Mouse (Mus musculus) heart, embryonic 12.5 days (tissue): ENCODE measurements at regions not wholly inside any gene's neighbourhood (a gene's known extent, or its start where the extent isn't known, plus 50 kb on each side); places are given as distances from the start of the nearest gene placed in this dataset.

ENCODE experiments used
- ATAC-seq: fragments of 200-750 bp; cut with Nextera tagmentation; 2 replicates; pipeline ENCODE4 v1.8.0; 2017; ENCODE audit warnings: moderate TSS enrichment, moderate library complexity; ENCODE audit not compliant: insufficient number of reproducible peaks, low FRiP score
- H3K27ac ChIP-seq: fragments of 300-500 bp; sonication (generic); 2 replicates; pipeline ENCODE4 v1.5.1; 2016; ENCODE audit warnings: mild to moderate bottlenecking, moderate library complexity; ENCODE audit not compliant: poor library complexity, severe bottlenecking
- H3K27me3 ChIP-seq: fragments of 300-500 bp; sonication (generic); replicated peaks from 2 replicates; pipeline ENCODE4 v1.6.1; 2016; ENCODE audit warnings: mild to moderate bottlenecking, moderate library complexity
- H3K36me3 ChIP-seq: fragments of 300-500 bp; sonication (generic); 2 replicates; pipeline ENCODE4 v1.6.1; 2016; ENCODE audit warnings: mild to moderate bottlenecking, moderate library complexity
- H3K4me1 ChIP-seq: fragments of 300-500 bp; sonication (generic); replicated peaks from 2 replicates; pipeline ENCODE4 v1.6.1; 2016; ENCODE audit warnings: mild to moderate bottlenecking
- H3K4me2 ChIP-seq: fragments of 300-500 bp; sonication (generic); 2 replicates; pipeline ENCODE4 v1.6.1; 2016; ENCODE audit warnings: mild to moderate bottlenecking, moderate library complexity
- H3K4me3 ChIP-seq: fragments of 300-500 bp; sonication (generic); 2 replicates; pipeline ENCODE4 v1.5.1; 2016; ENCODE audit warnings: mild to moderate bottlenecking
- H3K9ac ChIP-seq: fragments of 300-500 bp; sonication (generic); 2 replicates; pipeline ENCODE4 v1.6.1; 2016; ENCODE audit warnings: mild to moderate bottlenecking, moderate library complexity
- H3K9me3 ChIP-seq: fragments of 300-500 bp; sonication (generic); replicated peaks from 2 replicates; pipeline ENCODE4 v1.6.1; 2016; ENCODE audit warnings: mild to moderate bottlenecking, moderate library complexity
- WGBS: fragments of 180-500 bp; shearing (Covaris S2); methylation state at CpG from one replicate; pipeline ENCODE4 v1.1.7; 2016; 5-methylcytosine and 5-hydroxymethylcytosine counted together

DNA sequence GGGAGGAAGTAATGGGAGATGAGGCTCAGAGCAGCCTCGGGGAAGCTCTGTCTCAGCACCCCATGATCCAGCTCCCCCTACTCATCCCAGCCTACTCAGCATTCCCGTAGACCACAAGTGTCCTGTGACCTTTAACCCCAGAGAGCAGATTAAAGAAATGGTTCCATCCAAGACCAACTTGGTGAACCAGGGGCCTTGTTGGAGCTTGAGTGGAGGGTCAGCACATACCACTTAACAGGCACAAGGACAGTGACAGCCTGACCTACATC lies 116.9 kb upstream of the Pmepa1 start:
- Histone ChIP-seq H3K4me2 (no peak overlapping the region), H3K27ac (no peak overlapping the region), H3K27me3 (no peaks in the 10 kb centered on the region), H3K9ac (no peak overlapping the region), H3K36me3 (no peaks in the 10 kb centered on the region), H3K4me3 (no peak overlapping the region), H3K9me3 (peaks cover 7% of the 10 kb centered on the region; the same call in 1 of the 2 replicates), H3K4me1 (no peaks in the 10 kb centered on the region)
- ATAC-seq = no peak
- 49% methylated on average over 2 of the region's 2 CpGs for WGBS

DNA sequence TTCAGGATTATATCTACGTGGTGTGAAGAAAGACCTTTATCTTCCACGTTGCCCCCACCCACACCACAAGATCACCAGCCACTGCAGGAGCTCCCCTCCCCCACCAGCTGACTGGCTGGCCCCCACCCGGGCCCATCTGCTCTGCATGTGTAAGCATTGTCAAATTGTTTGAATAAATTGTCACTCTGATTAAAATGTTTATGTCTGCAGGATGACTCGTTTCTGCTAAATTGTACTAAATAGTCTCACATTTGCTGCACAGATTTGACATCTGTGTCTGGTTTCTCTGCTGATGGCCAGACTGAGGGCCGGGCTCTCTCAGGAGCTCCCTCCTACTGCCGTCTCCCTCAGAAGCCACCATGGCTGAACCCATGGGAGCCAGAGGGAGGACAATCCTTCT lies 119.2 kb upstream of the Pmepa1 start:
- H3K4me3 ChIP-seq = no peak overlapping the region
- no peaks in the 10 kb centered on the region for H3K4me1 ChIP-seq
- H3K4me2 ChIP-seq = no peak overlapping the region
- 34% methylated on average over 6 of the region's 6 CpGs for WGBS
- H3K36me3 ChIP-seq = no peaks in the 10 kb centered on the region
- no peaks in the 10 kb centered on the region for H3K27me3 ChIP-seq
- peaks cover 7% of the 10 kb centered on the region; the same call in 1 of the 2 replicates for H3K9me3 ChIP-seq
- H3K27ac ChIP-seq = no peak overlapping the region
- ATAC-seq = no peak
- H3K9ac ChIP-seq = no peak overlapping the region

DNA sequence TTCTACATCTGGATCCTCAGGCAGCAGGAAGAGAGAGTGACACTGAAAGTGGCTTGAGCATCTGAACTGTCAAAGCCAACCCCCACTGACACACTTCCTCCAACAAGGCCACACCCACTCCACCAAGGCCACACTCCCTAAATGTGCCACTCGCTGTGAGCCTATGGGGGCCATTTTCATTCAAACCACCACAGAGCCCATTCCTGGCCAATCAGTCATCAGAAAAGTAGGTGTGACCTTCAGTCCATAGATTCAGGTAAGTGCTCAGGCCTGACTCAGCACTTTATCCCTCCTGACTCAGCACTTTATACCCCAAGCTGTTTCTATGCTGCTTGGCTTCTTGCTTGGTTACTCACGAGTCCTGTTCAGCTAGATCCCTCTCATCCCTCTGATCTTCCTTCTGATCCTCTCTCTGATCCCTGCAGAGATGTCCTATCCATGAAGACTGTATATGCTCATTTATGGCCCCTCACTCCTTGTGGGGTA lies 121.6 kb upstream of the Pmepa1 start:
- no peak overlapping the region for H3K4me2 ChIP-seq
- H3K27ac ChIP-seq = no peak overlapping the region
- 0 out of 2 replicates have a peak, but pooled peaks cover 11% of the 10 kb centered on the region for H3K9me3 ChIP-seq
- no peak overlapping the region for H3K4me3 ChIP-seq
- no peaks in the 10 kb centered on the region for H3K27me3 ChIP-seq
- no peaks in the 10 kb centered on the region for H3K4me1 ChIP-seq
- no peak for ATAC-seq
- H3K36me3 ChIP-seq = no peaks in the 10 kb centered on the region
- WGBS = 98% methylated on average over 2 of the region's 2 CpGs
- no peak overlapping the region for H3K9ac ChIP-seq

DNA sequence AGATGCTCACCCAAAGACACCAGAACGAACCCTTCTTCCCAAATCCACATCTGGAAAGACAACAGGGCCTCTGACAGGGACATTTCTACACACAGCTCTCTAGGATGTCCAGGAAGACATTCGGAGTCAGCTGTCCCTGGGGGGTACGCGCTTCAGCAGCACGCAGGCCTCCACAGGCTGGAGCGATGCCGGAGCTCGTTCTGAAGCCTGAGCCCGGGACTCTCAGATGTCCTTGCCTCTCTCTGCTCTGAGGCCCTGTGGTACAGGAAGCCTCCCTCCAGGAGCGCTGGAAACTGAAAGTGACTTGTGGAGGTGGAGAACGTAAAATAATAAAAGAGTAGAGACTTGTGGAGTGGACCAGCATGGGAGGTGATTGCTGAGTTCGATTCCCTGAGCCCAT lies 116.8 kb upstream of the 1700021F07Rik start:
- H3K27ac ChIP-seq = no peak overlapping the region
- peaks cover 7% of the 10 kb centered on the region for H3K4me1 ChIP-seq
- no peak overlapping the region for H3K4me3 ChIP-seq
- H3K27me3 ChIP-seq = peaks cover 11% of the 10 kb centered on the region; the same call in 1 of the 2 replicates
- no peak overlapping the region for H3K4me2 ChIP-seq
- no peak overlapping the region for H3K9ac ChIP-seq
- 0 out of 2 replicates have a peak, but pooled peaks cover 11% of the 10 kb centered on the region for H3K9me3 ChIP-seq
- WGBS = 71% methylated on average over 12 of the region's 12 CpGs
- H3K36me3 ChIP-seq = no peaks in the 10 kb centered on the region
- ATAC-seq = no peak

DNA sequence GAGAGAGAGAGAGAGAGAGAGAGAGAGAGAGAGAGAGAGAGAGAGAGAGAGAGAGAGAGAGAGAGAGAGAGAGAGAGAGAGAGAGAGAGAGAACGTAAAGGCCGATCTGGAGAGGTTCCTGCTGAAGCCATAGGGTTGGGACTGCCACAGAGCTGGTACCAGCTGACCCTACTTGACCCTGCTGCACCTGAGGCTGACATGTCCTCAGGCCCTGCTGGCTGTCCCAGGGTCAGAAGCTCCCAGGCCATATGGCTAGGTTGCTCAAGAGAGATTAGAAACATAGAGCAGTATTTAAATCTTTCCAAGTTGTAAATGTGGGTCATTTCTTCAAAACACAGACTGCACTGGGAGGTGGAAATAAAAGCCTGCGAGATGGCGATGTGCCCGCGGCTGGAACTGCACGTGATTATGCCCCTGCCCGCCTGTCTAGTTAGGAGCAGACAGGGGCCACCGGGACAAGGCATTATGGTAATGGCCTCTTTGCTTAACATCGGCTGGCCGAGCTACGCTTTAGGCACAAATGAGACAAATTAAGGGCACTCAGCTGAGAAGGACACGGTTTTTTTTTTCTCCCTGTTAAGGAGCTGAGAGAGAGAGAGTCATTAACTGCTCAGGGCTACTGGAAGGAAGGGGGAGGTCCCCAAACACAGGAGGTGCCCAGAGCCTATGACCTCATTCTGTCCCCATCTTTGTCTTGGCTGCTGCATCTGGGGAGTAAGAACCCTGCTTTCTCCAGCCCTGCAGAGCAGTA lies 115.9 kb upstream of the 1700021F07Rik start:
- Histone ChIP-seq H3K4me2 (no peak overlapping the region), H3K36me3 (no peaks in the 10 kb centered on the region), H3K27ac (no peak overlapping the region), H3K9me3 (0 out of 2 replicates have a peak, but pooled peaks cover 7% of the 10 kb centered on the region), H3K4me3 (no peak overlapping the region), H3K27me3 (peaks cover 20% of the 10 kb centered on the region), H3K4me1 (peaks cover 7% of the 10 kb centered on the region), H3K9ac (no peak overlapping the region)
- no peak for ATAC-seq
- 68% methylated on average over 13 of the region's 13 CpGs for WGBS

DNA sequence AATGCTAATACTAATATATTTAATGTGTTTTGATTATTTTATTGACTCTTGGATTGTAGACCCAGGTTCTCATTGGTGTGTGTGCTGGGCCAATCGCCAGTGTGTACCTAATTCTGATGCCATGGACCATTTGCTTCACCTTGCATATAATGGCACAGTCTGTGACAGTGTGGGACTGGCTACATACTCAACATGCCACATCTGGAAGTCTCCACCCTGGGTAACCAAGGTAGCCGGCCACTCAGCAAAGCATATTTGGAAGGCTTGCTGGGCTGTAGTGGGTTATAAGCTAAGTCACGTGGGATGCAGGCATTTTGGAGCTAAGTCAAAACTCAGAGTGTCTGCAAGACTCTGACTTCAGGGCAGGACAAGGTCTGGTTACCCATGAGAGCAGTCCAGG lies 115.3 kb upstream of the 1700021F07Rik start:
- peaks cover 20% of the 10 kb centered on the region for H3K27me3 ChIP-seq
- H3K4me2 ChIP-seq = no peak overlapping the region
- H3K9ac ChIP-seq = no peak overlapping the region
- 0 out of 2 replicates have a peak, but pooled peaks cover under 1% of the 10 kb centered on the region for H3K9me3 ChIP-seq
- ATAC-seq = no peak
- no peak overlapping the region for H3K4me3 ChIP-seq
- 74% methylated on average over 3 of the region's 3 CpGs for whole genome bisulfite sequencing
- H3K36me3 ChIP-seq = no peaks in the 10 kb centered on the region
- H3K4me1 ChIP-seq = peaks cover 7% of the 10 kb centered on the region
- H3K27ac ChIP-seq = no peak overlapping the region

DNA sequence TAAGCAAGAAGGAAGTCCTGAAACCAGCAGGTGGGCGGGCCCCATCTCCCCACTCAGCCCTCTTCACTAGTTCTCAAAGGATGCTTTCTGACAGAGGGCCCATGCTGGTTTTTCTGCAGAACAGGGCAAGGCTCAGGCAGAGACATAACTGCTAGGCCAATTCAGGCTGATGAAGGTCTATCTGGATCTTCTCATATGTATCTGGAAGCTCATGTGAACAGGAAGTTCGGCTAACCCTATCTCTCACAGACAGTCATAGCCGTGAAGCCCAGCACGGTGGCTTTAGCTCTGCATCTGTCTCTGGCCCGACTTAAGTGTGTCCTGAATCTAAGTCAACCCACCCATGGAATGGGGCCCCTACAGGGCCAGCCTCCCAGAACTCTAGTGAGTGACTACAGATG lies 113.7 kb upstream of the 1700021F07Rik start:
- Histone ChIP-seq H3K4me2 (no peak overlapping the region), H3K9ac (no peak overlapping the region), H3K27ac (no peak overlapping the region), H3K27me3 (peaks cover 20% of the 10 kb centered on the region), H3K9me3 (no peaks in the 10 kb centered on the region), H3K4me3 (no peak overlapping the region), H3K36me3 (no peaks in the 10 kb centered on the region), H3K4me1 (peaks cover 7% of the 10 kb centered on the region)
- ATAC-seq = no peak
- WGBS = 54% methylated on average over 5 of the region's 5 CpGs

DNA sequence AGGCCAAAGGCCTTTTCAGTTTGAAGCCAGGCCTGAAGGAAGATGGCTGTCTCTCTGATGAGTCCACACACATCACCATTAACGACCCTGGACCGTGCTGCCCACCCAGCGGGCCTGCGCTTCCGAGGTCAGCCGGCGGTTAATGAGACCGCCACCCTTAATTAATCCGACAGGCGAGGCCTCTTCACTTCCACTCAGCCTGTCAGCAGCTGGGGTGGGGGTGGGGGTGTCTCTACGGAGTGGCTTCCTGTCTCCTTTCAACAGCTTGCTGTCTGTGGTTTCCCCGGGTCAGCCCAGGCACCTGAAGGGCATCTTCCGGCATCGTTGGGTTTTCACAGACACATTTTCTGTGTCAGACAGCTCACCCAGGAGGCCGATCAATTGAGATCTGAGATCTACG lies 113.0 kb upstream of the 1700021F07Rik start:
- H3K36me3 ChIP-seq = no peaks in the 10 kb centered on the region
- peaks cover 20% of the 10 kb centered on the region for H3K27me3 ChIP-seq
- H3K4me1 ChIP-seq = peaks cover 7% of the 10 kb centered on the region
- H3K4me2 ChIP-seq = no peak overlapping the region
- ATAC-seq = no peak
- H3K9me3 ChIP-seq = no peaks in the 10 kb centered on the region
- no peak overlapping the region for H3K4me3 ChIP-seq
- H3K27ac ChIP-seq = no peak overlapping the region
- 37% methylated on average over 16 of the region's 16 CpGs for WGBS
- H3K9ac ChIP-seq = no peak overlapping the region

DNA sequence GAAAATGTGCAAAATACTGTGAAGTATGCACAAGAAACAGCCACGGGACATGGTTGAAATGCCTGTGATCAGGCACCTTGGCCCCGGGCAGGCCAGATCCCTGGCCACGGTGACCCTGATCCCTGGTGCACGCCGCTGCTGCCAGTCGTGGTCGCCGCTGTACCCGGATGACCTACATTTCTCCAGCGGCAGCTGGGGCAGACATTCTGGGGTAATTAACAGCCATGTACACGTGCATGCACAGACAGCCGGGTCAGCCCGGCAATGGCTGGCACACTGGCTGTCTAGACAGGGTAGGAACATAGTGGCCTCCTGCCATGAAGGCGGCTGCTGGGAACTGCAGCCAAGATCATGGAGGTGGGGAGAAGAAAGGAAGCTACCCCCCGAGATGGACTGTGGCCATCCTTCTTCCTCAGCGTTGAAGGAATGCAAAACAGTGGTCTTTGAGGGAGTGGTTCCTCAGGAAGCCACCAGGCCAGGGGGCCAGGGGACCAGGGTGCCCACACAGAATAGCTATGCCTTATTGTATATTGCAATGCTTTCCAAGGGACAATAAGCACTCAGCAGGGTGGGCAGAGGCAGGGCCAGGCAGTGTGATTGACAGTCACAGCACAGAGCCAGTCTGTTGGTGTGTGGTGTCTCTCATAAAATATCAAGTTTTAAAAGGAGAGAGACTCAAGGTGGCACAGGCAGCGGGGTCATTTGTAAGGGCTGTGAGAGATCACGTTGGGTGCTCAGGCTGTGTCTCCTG lies 108.3 kb upstream of the 1700021F07Rik start:
- no peaks in the 10 kb centered on the region for H3K9me3 ChIP-seq
- H3K36me3 ChIP-seq = no peaks in the 10 kb centered on the region
- peaks cover 19% of the 10 kb centered on the region for H3K27me3 ChIP-seq
- 0 out of 2 replicates have a peak, but pooled peaks have one; percentile 27 for ATAC-seq
- H3K4me1 ChIP-seq = peaks cover 7% of the 10 kb centered on the region
- H3K27ac ChIP-seq = no peak overlapping the region
- H3K9ac ChIP-seq = no peak overlapping the region
- no peak overlapping the region for H3K4me2 ChIP-seq
- 82% methylated on average over 18 of the region's 18 CpGs for WGBS
- no peak overlapping the region for H3K4me3 ChIP-seq

DNA sequence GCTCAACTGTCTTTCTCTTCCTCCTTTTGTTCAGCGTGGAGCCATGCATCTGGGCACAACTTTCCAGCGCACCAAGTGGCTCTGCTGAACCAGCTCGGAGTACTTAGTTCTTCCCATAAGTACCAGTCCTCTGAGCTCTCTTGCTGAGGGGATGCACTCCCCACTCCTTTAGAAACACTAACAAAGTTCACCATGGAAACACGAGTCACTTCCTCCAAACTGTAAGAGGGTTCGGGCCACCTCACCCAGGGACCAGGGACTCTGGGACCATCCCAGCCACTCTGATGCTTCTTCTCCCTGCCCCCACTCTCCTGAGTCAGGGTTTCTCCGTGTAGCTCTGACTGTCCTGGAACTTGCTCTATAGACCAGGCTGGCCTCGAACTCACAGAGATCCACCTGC lies 107.0 kb upstream of the 1700021F07Rik start:
- H3K27me3 ChIP-seq = peaks cover 14% of the 10 kb centered on the region
- no peak overlapping the region for H3K4me2 ChIP-seq
- H3K4me3 ChIP-seq = no peak overlapping the region
- H3K9ac ChIP-seq = no peak overlapping the region
- H3K27ac ChIP-seq = no peak overlapping the region
- no peak for ATAC-seq
- no peaks in the 10 kb centered on the region for H3K9me3 ChIP-seq
- H3K36me3 ChIP-seq = no peaks in the 10 kb centered on the region
- WGBS = 71% methylated on average over 7 of the region's 7 CpGs
- 0 out of 2 replicates have a peak, but pooled peaks cover 6% of the 10 kb centered on the region for H3K4me1 ChIP-seq

DNA sequence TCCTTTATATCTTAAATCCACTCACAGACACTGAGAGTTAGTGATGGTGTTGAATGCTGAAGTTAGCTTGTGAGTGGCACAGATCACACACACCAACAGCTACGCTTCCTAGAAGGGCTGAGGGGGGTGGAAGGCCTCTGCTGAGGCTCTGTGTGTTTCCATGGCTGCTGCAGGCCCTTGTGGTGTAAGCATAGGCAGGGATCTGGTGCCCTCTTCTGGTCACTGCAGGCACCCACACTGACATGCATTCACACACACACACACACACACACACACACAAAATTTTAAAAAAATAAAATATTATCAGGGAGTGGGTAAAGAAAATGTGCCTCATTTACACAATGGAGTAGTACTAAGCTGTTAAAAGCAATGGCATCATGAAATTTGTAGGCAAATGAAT lies 105.5 kb upstream of the 1700021F07Rik start:
- Histone ChIP-seq H3K4me2 (no peak overlapping the region), H3K9ac (no peak overlapping the region), H3K36me3 (no peaks in the 10 kb centered on the region), H3K4me3 (no peak overlapping the region), H3K27me3 (peaks cover 3% of the 10 kb centered on the region; the same call in 1 of the 2 replicates), H3K27ac (no peak overlapping the region), H3K4me1 (0 out of 2 replicates have a peak, but pooled peaks cover 7% of the 10 kb centered on the region), H3K9me3 (no peaks in the 10 kb centered on the region)
- no peak for ATAC-seq
- WGBS = 83% methylated on average over 1 of the region's 1 CpGs
